Mouse (Mus musculus): ENCODE measurements around the gene Cox7a1.
"Not testable (repeated sequence)": the region's sequence is repeated elsewhere in the genome, so short reads cannot be mapped to it uniquely, and the experiment has no call there.

Cox7a1 gene

GRCm38 (mm10) chr7:30198481-30198971 lies 14.6 kb downstream of the Cox7a1 start, which contains the start of gene Capns1:
Gene Capns1 (minus strand): TSS chr7:30198811.
- peak; percentile 89 for DNase-seq (ENCODE audit: low read depth, low spot score)
- H3K27me3 ChIP-seq (ENCODE audit: control insufficient read depth, insufficient read depth, low read length, poor library complexity, severe bottlenecking) = no peaks in the 10 kb centered on the region

GRCm38 (mm10) chr7:30199498-30200139 lies 15.7 kb downstream of the Cox7a1 start:
- DNase-seq (ENCODE audit: low read depth, low spot score) = no peak
- Histone ChIP-seq H3K27me3 (ENCODE audit: control insufficient read depth, insufficient read depth, low read length, poor library complexity, severe bottlenecking) (no peaks in the 10 kb centered on the region), H3K36me3 (ENCODE audit: control insufficient read depth, insufficient read depth, low read length, poor library complexity, severe bottlenecking) (no peaks in the 10 kb centered on the region)

More at GRCm38 (mm10) chr7:30198481-30198971, 14.6 kb downstream of the Cox7a1 start, which contains the start of gene Capns1:
- no peaks in the 10 kb centered on the region for H3K36me3 ChIP-seq (ENCODE audit: control insufficient read depth, insufficient read depth, low read length, poor library complexity, severe bottlenecking)

GRCm38 (mm10) chr7:30200200-30200599 lies 16.3 kb downstream of the Cox7a1 start:
- Histone ChIP-seq H3K27me3 (ENCODE audit: control insufficient read depth, insufficient read depth, low read length, poor library complexity, severe bottlenecking) (no peaks in the 10 kb centered on the region), H3K36me3 (ENCODE audit: control insufficient read depth, insufficient read depth, low read length, poor library complexity, severe bottlenecking) (no peaks in the 10 kb centered on the region)
- DNase-seq (ENCODE audit: low read depth, low spot score) = no peak

- not testable (repeated sequence) for H3K27me3 ChIP-seq (ENCODE audit: control insufficient read depth, insufficient read depth, low read length, poor library complexity, severe bottlenecking); DNase-seq (ENCODE audit: low read depth, low spot score)
These were observed 16.7 kb downstream of the Cox7a1 start for GRCm38 (mm10) chr7:30200661-30201060.

GRCm38 (mm10) chr7:30202895-30203690 lies 19.1 kb downstream of the Cox7a1 start:
- DNase-seq (ENCODE audit: low read depth, low spot score) = no peak
- Histone ChIP-seq H3K27me3 (ENCODE audit: control insufficient read depth, insufficient read depth, low read length, poor library complexity, severe bottlenecking) (no peaks in the 10 kb centered on the region), H3K36me3 (ENCODE audit: control insufficient read depth, insufficient read depth, low read length, poor library complexity, severe bottlenecking) (no peaks in the 10 kb centered on the region)

More at GRCm38 (mm10) chr7:30200661-30201060, 16.7 kb downstream of the Cox7a1 start:
- H3K36me3 ChIP-seq (ENCODE audit: control insufficient read depth, insufficient read depth, low read length, poor library complexity, severe bottlenecking) = not testable (repeated sequence)

- DNase-seq (ENCODE audit: low read depth, low spot score) = no peak
- Histone ChIP-seq H3K36me3 (ENCODE audit: control insufficient read depth, insufficient read depth, low read length, poor library complexity, severe bottlenecking) (no peaks in the 10 kb centered on the region), H3K27me3 (ENCODE audit: control insufficient read depth, insufficient read depth, low read length, poor library complexity, severe bottlenecking) (no peaks in the 10 kb centered on the region)
These were observed 20.4 kb downstream of the Cox7a1 start for GRCm38 (mm10) chr7:30204380-30204779.

- peak; percentile 86 for DNase-seq (ENCODE audit: low read depth, low spot score)
These were observed 21.4 kb downstream of the Cox7a1 start for GRCm38 (mm10) chr7:30205383-30205782.

GRCm38 (mm10) chr7:30206364-30206763 lies 22.4 kb downstream of the Cox7a1 start:
- H3K27me3 ChIP-seq (ENCODE audit: control insufficient read depth, insufficient read depth, low read length, poor library complexity, severe bottlenecking); H3K36me3 ChIP-seq (ENCODE audit: control insufficient read depth, insufficient read depth, low read length, poor library complexity, severe bottlenecking); DNase-seq (ENCODE audit: low read depth, low spot score): not testable (repeated sequence)

More at GRCm38 (mm10) chr7:30205383-30205782, 21.4 kb downstream of the Cox7a1 start:
- Histone ChIP-seq H3K27me3 (ENCODE audit: control insufficient read depth, insufficient read depth, low read length, poor library complexity, severe bottlenecking) (no peaks in the 10 kb centered on the region), H3K36me3 (ENCODE audit: control insufficient read depth, insufficient read depth, low read length, poor library complexity, severe bottlenecking) (no peaks in the 10 kb centered on the region)

- Histone ChIP-seq H3K36me3 (ENCODE audit: control insufficient read depth, insufficient read depth, low read length, poor library complexity, severe bottlenecking) (no peaks in the 10 kb centered on the region), H3K27me3 (ENCODE audit: control insufficient read depth, insufficient read depth, low read length, poor library complexity, severe bottlenecking) (no peaks in the 10 kb centered on the region)
- DNase-seq (ENCODE audit: low read depth, low spot score) = no peak
These were observed 27.1 kb downstream of the Cox7a1 start for GRCm38 (mm10) chr7:30211025-30211424.

- no peak for DNase-seq (ENCODE audit: low read depth, low spot score)
- Histone ChIP-seq H3K27me3 (ENCODE audit: control insufficient read depth, insufficient read depth, low read length, poor library complexity, severe bottlenecking) (no peaks in the 10 kb centered on the region), H3K36me3 (ENCODE audit: control insufficient read depth, insufficient read depth, low read length, poor library complexity, severe bottlenecking) (no peaks in the 10 kb centered on the region)
These were observed 29.9 kb downstream of the Cox7a1 start for GRCm38 (mm10) chr7:30213881-30214280.

GRCm38 (mm10) chr7:30215875-30216274 lies 31.9 kb downstream of the Cox7a1 start:
- DNase-seq (ENCODE audit: low read depth, low spot score) = no peak

GRCm38 (mm10) chr7:30216723-30217151 lies 32.8 kb downstream of the Cox7a1 start:
- peak; percentile 92 for DNase-seq (ENCODE audit: low read depth, low spot score)
- Histone ChIP-seq H3K36me3 (ENCODE audit: control insufficient read depth, insufficient read depth, low read length, poor library complexity, severe bottlenecking) (no peaks in the 10 kb centered on the region), H3K27me3 (ENCODE audit: control insufficient read depth, insufficient read depth, low read length, poor library complexity, severe bottlenecking) (no peaks in the 10 kb centered on the region)

More at GRCm38 (mm10) chr7:30215875-30216274, 31.9 kb downstream of the Cox7a1 start:
- H3K27me3 ChIP-seq (ENCODE audit: control insufficient read depth, insufficient read depth, low read length, poor library complexity, severe bottlenecking) = no peaks in the 10 kb centered on the region
- no peaks in the 10 kb centered on the region for H3K36me3 ChIP-seq (ENCODE audit: control insufficient read depth, insufficient read depth, low read length, poor library complexity, severe bottlenecking)

GRCm38 (mm10) chr7:30217277-30217676 lies 33.3 kb downstream of the Cox7a1 start:
- Histone ChIP-seq H3K27me3 (ENCODE audit: control insufficient read depth, insufficient read depth, low read length, poor library complexity, severe bottlenecking) (no peaks in the 10 kb centered on the region), H3K36me3 (ENCODE audit: control insufficient read depth, insufficient read depth, low read length, poor library complexity, severe bottlenecking) (no peaks in the 10 kb centered on the region)
- no peak for DNase-seq (ENCODE audit: low read depth, low spot score)

- no peaks in the 10 kb centered on the region for H3K27me3 ChIP-seq (ENCODE audit: control insufficient read depth, insufficient read depth, low read length, poor library complexity, severe bottlenecking)
- H3K36me3 ChIP-seq (ENCODE audit: control insufficient read depth, insufficient read depth, low read length, poor library complexity, severe bottlenecking) = peaks cover 5% of the 10 kb centered on the region
- peak; percentile 55 for DNase-seq (ENCODE audit: low read depth, low spot score)
These were observed 35.5 kb downstream of the Cox7a1 start for GRCm38 (mm10) chr7:30219293-30220007.

Measured in splenic B cell, adult 2 months (primary cell).